Mouse (Mus musculus) liver, adult 2 months (tissue): ENCODE data around the gene H2-M5. TPM values are rescaled to one million over a fixed set of nuclear protein-coding genes. Genes with fewer than 3 reads are reported as not detected.

ENCODE experiments used
- DNase-seq: peaks from one replicate; pipeline ENCODE4 v3.0.0-alpha.2; 2011; ENCODE audit warnings: low read depth, low spot score; ENCODE audit errors: extremely low read depth
- H3K27ac ChIP-seq: fragments of 200-500 bp; replicated peaks from 2 replicates; pipeline ENCODE4 v1.5.1; 2012; ENCODE audit warnings: low read depth, mild to moderate bottlenecking, control low read depth, inconsistent platforms, low read length; ENCODE audit not compliant: insufficient read depth
- H3K27me3 ChIP-seq: fragments of 200-500 bp; 2 replicates; pipeline ENCODE4 v1.6.1; 2012; ENCODE audit warnings: mild to moderate bottlenecking, moderate library complexity, low read length, inconsistent platforms; ENCODE audit not compliant: control insufficient read depth, insufficient read depth
- H3K36me3 ChIP-seq: fragments of 200-500 bp; 2 replicates; pipeline ENCODE4 v1.6.1; 2012; ENCODE audit warnings: low read length, inconsistent platforms; ENCODE audit not compliant: control insufficient read depth, insufficient read depth
- H3K4me1 ChIP-seq: fragments of 200-500 bp; 2 replicates; pipeline ENCODE4 v1.6.1; 2011; ENCODE audit warnings: low read length; ENCODE audit not compliant: control insufficient read depth, insufficient read depth
- H3K4me3 ChIP-seq: fragments of 200-500 bp; 2 replicates; pipeline ENCODE4 v1.5.1; 2011; ENCODE audit warnings: low read depth, mild to moderate bottlenecking, control low read depth, low read length, moderate library complexity; ENCODE audit not compliant: insufficient read depth
- H3K79me2 ChIP-seq: fragments of 200-500 bp; 2 replicates; pipeline ENCODE4 v1.6.1; 2012; ENCODE audit warnings: inconsistent platforms, mild to moderate bottlenecking, low read length, moderate library complexity; ENCODE audit not compliant: control insufficient read depth, insufficient read depth
- H3K9ac ChIP-seq: fragments of 200-500 bp; 2 replicates; pipeline ENCODE4 v1.6.1; 2012; ENCODE audit warnings: low read depth, mild to moderate bottlenecking, control low read depth, inconsistent platforms, low read length
- CTCF ChIP-seq: fragments of 200-500 bp; IDR thresholded peaks from 2 replicates; pipeline ENCODE4 v1.5.1; 2011; ENCODE audit warnings: low read depth, low read length, control low read depth
- POLR2A ChIP-seq: fragments of 200-500 bp; IDR thresholded peaks from 2 replicates; pipeline ENCODE4 v1.6.1; 2011; ENCODE audit warnings: low read length, control low read depth; ENCODE audit not compliant: insufficient read depth; ENCODE audit errors: extremely low read depth
- WGBS: fragments of 180-500 bp; shearing (Covaris S2); methylation state at CpG from one replicate; pipeline ENCODE4 v1.1.7; 2018; 5-methylcytosine and 5-hydroxymethylcytosine counted together
- polyA plus RNA-seq: library from polyadenylated mRNA; depleted of rRNA; stranded (reverse); fragments of >200 nt; gene quantifications from 2 replicates; pipeline ENCODE4 v1.2.3, GENCODE M21; 2012; rRNA removed
- total RNA-seq: library from RNA; depleted of rRNA; stranded (reverse); fragments of >200 nt; gene quantifications from 2 replicates; pipeline ENCODE4 v1.2.3, GENCODE M21; 2014; rRNA removed

H2-M5 gene
- total RNA-seq (not detected in 2 replicates), polyA plus RNA-seq (not detected in 2 replicates)

GRCm38 (mm10) chr17:36989437-36989836 is at the start of gene H2-M5:
Gene H2-M5, minus strand, starts transcription at chr17:36989537.
- Histone ChIP-seq H3K27ac (no peak within 1 kb of the TSS), H3K79me2 (no peaks in the 10 kb centered on the region), H3K4me1 (no peaks in the 10 kb centered on the region), H3K36me3 (no peaks in the 10 kb centered on the region), H3K27me3 (peaks cover 7% of the 10 kb centered on the region; the same call in 1 of the 2 replicates), H3K4me3 (no peak within 1 kb of the TSS), H3K9ac (no peak within 1 kb of the TSS)
- TF ChIP-seq CTCF (no peak), POLR2A (no peak)
- DNase-seq = no peak
- WGBS = 29% methylated on average over 5 of the region's 5 CpGs

DNA sequence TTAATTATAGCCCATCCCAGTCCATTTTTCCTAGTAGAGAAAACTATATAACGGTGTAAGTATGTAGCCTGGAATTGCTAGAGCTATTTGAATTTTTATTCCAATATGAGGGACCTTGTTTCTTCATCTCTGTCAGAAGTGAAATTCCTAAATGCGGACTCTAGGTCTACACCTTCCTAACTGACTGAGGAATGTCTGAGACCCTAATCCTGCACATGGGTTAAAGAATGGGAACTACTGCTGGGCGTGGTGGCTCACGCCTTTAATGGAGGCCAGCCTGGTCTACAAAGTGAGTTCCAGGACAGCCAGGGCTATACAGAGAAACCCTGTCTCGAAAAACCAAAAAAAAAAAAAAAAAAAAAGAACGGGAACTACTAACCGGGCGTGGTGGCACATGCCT is 39.8 kb upstream of the H2-M5 start:
- Histone ChIP-seq H3K79me2 (no peaks in the 10 kb centered on the region), H3K27me3 (no peaks in the 10 kb centered on the region), H3K9ac (no peak overlapping the region), H3K4me1 (no peaks in the 10 kb centered on the region; the same call in 1 of the 2 replicates), H3K27ac (no peak overlapping the region), H3K4me3 (no peak overlapping the region), H3K36me3 (no peaks in the 10 kb centered on the region)
- TF ChIP-seq CTCF = no peak
- TF ChIP-seq POLR2A = no peak
- 73% methylated on average over 8 of the region's 8 CpGs for WGBS
- no peak for DNase-seq

GRCm38 (mm10) chr17:37028683-37029120 is 39.4 kb upstream of the H2-M5 start:
- no peaks in the 10 kb centered on the region for H3K36me3 ChIP-seq
- H3K9ac ChIP-seq = peak overlapping the region; percentile 47
- no peaks in the 10 kb centered on the region; the same call in 1 of the 2 replicates for H3K4me1 ChIP-seq
- WGBS = 1% methylated on average over 14 of the region's 14 CpGs
- H3K27me3 ChIP-seq = no peaks in the 10 kb centered on the region
- peak; percentile 39 for DNase-seq
- no peak overlapping the region for H3K27ac ChIP-seq
- H3K79me2 ChIP-seq = no peaks in the 10 kb centered on the region
- H3K4me3 ChIP-seq = peak overlapping the region; percentile 67
- no peak for TF ChIP-seq POLR2A
- no peak for TF ChIP-seq CTCF

DNA sequence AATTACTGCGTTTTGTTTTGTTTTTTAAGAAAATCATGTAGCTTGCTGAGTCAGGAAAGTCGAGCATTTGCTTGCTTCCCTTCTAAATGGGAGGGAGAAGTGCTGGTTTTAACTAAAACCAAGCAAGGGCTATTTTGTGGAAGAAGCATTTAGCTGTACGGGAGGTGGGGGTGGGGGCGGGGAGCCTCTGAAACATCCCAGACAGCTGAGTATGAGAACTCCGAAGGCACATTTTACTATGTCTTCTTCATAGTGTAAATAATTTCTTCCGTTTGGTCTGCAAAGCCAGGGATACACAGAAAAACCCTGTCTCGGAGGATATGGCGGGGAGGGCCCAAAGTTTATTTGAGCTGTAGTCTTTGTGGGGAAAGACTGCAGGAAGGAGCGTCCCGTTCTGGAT is 38.9 kb upstream of the H2-M5 start:
- H3K27ac ChIP-seq = no peak overlapping the region
- H3K36me3 ChIP-seq = no peaks in the 10 kb centered on the region
- H3K9ac ChIP-seq = no peak overlapping the region
- H3K4me3 ChIP-seq = no peak overlapping the region; the same call in 1 of the 2 replicates
- WGBS = 42% methylated on average over 10 of the region's 10 CpGs
- H3K27me3 ChIP-seq = no peaks in the 10 kb centered on the region
- no peak for DNase-seq
- no peaks in the 10 kb centered on the region; the same call in 1 of the 2 replicates for H3K4me1 ChIP-seq
- TF ChIP-seq POLR2A (no peak), CTCF (no peak)
- H3K79me2 ChIP-seq = no peaks in the 10 kb centered on the region

DNA sequence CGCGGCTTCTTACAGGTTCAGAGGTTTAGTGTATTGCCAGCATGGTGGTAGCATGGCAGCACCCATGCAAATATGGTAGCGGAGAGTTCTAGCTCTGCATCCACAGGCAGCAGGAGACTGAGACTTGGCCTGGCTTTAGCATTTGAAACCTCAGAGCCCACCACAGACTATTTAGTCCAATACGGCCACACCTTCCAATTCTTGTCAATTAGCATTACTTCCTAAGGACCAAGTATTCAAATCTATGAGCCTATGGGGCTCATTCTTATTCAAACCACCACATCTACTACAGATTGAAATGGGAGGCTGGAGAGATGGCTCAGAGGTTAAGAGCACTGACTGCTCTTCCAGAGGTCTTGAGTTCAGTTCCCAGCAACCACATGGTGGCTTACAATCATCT is 38.1 kb upstream of the H2-M5 start:
- Histone ChIP-seq H3K79me2 (no peaks in the 10 kb centered on the region), H3K4me3 (no peak overlapping the region), H3K36me3 (no peaks in the 10 kb centered on the region), H3K27ac (no peak overlapping the region), H3K4me1 (no peaks in the 10 kb centered on the region; the same call in 1 of the 2 replicates), H3K27me3 (no peaks in the 10 kb centered on the region), H3K9ac (no peak overlapping the region)
- WGBS = 98% methylated on average over 4 of the region's 4 CpGs
- no peak for DNase-seq
- TF ChIP-seq CTCF = no peak
- TF ChIP-seq POLR2A = no peak

GRCm38 (mm10) chr17:37026425-37026824 is 37.1 kb upstream of the H2-M5 start:
- H3K36me3 ChIP-seq = no peaks in the 10 kb centered on the region
- no peak for DNase-seq
- no peak overlapping the region for H3K4me3 ChIP-seq
- no peak for TF ChIP-seq CTCF
- no peak for TF ChIP-seq POLR2A
- H3K9ac ChIP-seq = no peak overlapping the region
- H3K79me2 ChIP-seq = no peaks in the 10 kb centered on the region
- WGBS = 90% methylated on average over 2 of the region's 2 CpGs
- H3K27ac ChIP-seq = no peak overlapping the region
- H3K4me1 ChIP-seq = no peaks in the 10 kb centered on the region; the same call in 1 of the 2 replicates
- no peaks in the 10 kb centered on the region for H3K27me3 ChIP-seq
